Mouse (Mus musculus) large intestine, adult 2 months (tissue): ENCODE measurements around the gene Kdm1b. TPM values are rescaled to one million over a fixed set of nuclear protein-coding genes. Genes with fewer than 3 reads are reported as not detected.

Experiments used
- DNase-seq: peaks from one replicate; pipeline ENCODE4 v3.0.0-alpha.2; 2012; ENCODE audit warnings: low read depth, low spot score
- WGBS: fragments of 180-500 bp; shearing (Covaris S2); methylation state at CpG from one replicate; pipeline ENCODE4 v1.1.7; 2018; 5-methylcytosine and 5-hydroxymethylcytosine counted together
- polyA plus RNA-seq: library from polyadenylated mRNA; depleted of rRNA; stranded (reverse); fragments of >200 nt; gene quantifications from 2 replicates; pipeline ENCODE4 v1.2.3, GENCODE M21; 2012; rRNA removed

Gene Kdm1b
- polyA plus RNA-seq = 7.0 and 12.3 TPM in 2 replicates

DNA sequence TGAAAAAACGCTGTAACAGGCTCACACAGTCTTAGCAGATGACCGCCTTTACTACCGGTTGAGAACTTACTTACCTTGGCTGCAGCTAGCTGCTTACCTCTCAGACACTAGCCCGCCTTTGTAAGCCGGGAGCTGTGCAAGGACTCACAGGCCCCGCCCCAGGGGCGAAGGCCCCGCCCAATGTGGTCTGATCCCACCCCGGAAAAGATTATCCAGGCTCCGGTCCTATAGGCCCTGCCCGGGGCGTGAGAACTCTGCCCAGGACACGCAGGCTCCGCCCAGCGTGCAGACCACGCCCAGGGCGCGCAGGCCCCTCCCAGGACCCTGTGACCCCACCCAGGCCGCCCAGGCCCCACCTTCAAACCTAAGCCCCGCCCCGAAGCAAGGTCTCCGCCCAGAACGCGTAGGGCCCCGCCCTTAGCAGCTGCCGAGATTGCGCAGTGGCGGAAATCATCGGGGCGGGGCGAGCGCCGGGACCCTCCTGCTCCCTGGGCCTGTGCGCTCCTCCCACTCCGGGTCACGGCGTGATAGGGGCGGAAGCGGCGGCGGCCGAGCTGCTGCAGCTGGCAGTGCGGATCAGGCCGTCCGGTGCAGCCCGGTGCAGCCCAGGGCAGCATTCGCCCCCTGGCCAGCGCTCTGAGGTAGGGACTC, at the start of gene Kdm1b:
Gene Kdm1b (plus strand): TSS at position 470 of the 651 bp plus-strand sequence.
- DNase-seq = peak; percentile 95

DNA sequence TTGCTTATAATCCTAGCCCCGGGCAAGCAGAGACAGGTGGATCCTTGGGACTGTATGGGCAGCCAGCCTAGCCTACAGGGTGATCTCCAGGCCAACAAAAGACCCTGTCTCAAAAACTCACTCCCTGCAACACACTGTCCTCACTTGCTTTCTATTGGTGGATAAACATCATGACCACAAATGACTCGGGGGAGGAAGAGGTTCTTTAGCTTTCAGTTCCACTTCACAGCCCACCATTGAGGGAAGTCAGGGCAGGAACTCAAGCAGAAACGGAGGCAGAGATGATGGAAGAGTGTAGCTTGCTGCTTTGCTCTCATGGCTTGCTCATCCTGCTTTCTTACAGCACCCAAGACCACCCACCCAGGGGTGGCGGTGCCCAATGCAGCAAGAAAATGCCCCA, 45.9 kb upstream of the Kdm1b start:
- WGBS = 79% methylated on average over 4 of the region's 4 CpGs
- DNase-seq = no peak

More for the DNA sequence above, at the start of gene Kdm1b:
- WGBS = under 1% methylated on average over 48 of the region's 48 CpGs

DNA sequence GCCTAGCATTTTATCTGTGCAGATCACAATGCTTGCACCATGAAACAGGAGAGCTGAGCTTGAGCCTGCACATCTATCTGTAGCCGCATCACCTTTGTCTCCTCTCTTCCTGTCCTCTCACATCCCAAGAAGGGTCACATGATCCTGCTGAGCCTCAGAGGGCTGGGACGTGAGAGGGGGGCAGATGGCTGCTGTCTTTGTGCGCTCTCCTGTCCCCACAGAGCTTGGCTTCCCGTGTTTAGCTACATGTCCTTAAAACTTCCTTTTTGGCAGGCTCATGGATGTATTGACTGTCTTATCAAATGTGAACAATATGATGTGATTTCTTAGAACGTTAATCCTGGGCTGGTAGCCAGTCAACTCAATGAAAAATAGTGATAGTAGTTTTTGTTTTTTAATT, 43.8 kb upstream of the Kdm1b start:
- DNase-seq = no peak
- 46% methylated on average over 5 of the region's 5 CpGs for WGBS

DNA sequence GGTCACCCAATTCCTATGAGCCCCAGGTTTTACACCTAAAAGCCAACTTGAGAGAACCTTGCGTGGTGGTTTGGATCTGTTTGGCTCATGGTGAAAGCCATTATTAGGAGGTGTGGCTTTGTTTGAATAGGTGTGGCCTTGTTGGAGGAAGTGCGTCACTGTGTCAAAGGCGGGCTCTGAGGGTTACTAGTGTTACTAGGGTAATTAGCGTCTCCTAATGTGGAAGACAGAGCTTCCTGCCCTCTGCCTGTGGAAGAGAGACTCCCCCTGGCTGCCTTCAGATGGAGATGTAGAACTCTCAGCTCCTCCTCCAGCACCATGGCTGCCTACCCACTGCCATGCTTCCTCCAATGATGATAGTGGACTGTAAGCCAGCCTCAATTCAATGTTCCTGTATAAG, 41.7 kb upstream of the Kdm1b start:
- no peak for DNase-seq
- 52% methylated on average over 4 of the region's 4 CpGs for WGBS

DNA sequence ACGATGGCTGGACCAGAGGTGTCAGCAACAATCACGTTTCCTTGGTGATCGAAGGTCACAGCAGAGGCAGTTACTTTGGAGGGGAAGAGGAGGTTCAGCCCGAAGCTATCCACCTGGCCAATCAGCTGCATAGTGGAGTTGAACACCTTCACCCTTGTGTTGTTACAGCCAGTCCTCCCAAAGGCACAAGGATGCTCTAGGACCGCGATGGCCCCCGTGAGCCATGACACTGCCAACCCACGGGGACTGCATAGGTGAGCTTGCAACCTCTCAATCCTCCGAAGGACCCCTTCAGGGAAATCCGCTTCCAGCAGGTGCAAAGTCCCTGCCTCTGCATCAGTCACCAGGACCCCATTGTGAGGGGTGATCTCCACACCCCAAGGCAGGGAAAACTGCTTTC, 29.6 kb upstream of the Kdm1b start:
- DNase-seq = no peak
- WGBS = 76% methylated on average over 10 of the region's 10 CpGs

DNA sequence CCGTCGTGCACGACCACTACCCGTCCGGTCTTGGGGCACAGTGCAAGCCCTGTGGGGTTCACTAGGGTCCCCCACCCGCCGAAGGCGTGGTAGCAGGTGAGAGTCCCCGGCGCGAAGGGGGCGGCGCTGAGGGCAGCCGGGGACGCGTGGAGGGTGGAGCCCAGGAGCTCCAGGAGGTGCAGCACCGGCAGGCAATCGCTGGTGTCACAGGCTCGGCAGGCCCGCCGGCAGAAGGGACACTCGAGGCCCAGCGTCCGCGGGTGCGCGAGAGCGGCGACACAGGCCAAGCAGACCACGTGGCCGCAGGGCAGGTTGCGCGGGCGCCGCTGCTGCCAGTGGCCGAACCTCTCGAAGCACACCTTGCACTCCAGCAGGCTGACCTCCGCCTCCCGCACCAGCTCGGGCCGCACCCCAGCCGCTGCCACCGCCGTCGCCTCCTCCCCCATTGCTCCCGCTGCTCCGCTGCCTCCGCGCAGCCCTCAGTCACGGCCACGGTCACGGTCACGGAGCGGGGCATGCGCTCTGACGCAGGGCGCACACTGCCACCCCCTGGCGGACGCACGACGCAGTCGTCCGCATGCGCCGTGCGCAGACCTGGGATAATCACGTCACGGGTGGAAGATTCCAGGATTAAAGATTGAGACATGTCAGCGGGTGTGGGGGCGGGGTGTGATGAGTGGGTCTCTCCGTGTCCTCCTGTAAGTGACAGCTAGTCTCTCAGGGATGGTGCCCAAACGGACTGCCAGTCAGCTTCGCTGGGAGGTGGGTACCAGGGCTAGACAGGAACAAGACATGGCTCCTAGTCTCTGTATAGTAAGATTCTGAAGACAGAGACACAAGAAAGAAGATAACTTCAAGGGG, 28.7 kb upstream of the Kdm1b start, which contains the start of gene Nhlrc1:
Gene Nhlrc1 (minus strand): TSS at position 517 of the 861 bp plus-strand sequence.
- 3% methylated on average over 73 of the region's 73 CpGs for WGBS
- no peak for DNase-seq

DNA sequence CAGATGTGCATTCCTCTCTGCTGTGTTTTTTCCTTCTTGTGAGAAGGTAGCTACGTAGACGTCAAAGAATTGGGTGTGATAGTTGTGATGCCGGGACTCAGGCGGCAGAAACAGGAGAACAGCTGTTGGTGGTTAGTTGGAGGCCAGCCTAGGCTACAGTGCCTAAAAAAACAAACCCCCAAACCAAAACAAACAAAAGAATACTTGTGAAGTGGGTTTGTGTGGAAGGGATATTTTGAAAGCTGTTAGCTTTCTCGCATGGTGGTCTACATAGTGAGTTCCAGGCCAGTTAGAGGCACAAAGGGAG, 28.2 kb upstream of the Kdm1b start:
- DNase-seq = no peak
- 72% methylated on average over 5 of the region's 5 CpGs for WGBS

DNA sequence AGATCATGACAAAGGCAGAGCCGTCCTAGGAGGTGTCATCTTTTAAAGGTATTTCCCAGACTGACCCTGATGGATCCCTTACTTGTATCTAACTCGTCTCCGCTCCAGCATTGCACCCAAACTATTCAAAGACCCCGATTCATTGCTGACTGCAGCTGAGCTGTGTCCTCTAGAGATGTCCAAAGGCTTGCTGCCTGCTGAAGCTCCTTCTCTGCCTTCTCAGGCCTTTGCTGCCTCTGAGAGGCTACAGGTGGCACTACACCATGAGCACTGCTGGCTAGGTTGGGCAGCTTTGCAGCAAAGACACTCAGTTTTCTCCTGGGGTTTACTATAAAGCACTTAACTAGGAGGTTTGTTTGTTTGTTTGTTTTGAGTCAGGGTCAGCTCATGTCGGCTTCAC, 26.0 kb upstream of the Kdm1b start:
- no peak for DNase-seq
- WGBS = 42% methylated on average over 5 of the region's 5 CpGs

DNA sequence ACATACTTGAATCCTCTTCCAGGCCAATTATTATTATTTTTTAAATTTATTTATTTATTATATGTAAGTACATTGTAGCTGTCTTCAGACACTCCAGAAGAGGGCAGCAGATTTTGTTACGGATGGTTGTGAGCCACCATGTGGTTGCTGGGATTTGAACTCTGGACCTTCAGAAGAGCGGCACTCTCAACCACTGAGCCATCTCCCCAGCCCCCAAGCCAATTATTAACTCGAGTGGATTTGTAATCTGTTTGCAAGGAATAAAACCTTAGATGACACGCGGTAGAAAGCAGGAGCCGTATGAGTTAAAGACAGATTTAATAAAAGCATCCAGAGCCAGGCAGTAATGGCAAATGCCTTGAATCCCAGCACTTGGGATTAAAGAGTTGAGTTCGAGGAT, 23.5 kb upstream of the Kdm1b start:
- no peak for DNase-seq
- 51% methylated on average over 7 of the region's 7 CpGs for WGBS

DNA sequence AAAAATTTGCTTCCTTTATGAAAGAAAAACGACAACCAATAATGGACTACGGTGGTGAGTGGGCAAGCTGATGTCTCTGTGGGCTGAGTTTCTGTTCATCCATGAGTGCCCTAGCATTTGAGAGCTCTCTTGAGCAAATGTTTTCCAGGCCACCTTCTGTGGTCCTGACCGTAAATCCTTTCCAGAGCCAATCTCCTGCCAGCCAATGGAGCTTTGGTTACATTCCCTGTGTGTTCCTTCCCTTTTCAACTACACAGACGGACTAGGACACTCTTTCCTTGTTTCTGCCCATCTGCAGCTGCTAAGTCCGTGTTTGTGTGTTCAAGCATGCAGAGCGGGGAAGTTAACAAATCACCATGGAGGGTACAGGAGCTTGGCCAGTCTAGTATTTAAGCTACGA, 22.5 kb upstream of the Kdm1b start:
- no peak for DNase-seq
- WGBS = 73% methylated on average over 7 of the region's 7 CpGs

DNA sequence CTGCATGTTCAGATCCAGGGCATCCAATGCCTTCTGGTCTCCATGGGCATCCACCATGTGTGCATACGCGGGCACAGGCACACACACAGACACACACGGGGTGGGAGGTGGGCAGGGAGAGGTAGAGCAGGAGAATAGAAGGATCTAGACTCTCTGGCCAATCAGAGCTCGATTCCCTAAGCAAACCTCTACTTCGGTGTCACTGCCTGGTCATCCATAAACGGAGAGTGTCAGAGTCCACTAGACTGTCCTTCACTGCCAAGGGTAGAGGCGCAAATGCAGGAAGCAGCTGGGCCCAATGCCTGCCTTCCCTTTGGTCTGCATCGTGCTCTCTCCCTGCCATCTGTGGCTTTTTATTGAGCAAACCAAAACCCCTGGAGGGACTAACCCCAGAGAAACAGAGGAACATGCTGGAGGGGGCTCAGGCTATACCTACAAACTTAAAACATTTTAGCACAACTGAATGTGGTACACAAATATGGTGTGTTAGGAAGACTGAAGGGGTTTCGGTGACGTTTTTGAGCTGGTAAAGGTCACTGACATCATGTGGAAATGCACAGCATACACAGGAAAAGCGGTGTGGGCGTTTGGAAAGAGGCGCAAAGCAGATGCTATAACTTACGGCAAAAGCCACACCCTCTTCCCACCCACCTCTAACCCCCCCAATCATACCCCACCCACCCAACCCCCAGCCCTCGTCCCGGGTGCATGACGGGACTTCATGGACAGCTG, 12.8 kb upstream of the Kdm1b start:
- 88% methylated on average over 17 of the region's 17 CpGs for WGBS
- no peak for DNase-seq

DNA sequence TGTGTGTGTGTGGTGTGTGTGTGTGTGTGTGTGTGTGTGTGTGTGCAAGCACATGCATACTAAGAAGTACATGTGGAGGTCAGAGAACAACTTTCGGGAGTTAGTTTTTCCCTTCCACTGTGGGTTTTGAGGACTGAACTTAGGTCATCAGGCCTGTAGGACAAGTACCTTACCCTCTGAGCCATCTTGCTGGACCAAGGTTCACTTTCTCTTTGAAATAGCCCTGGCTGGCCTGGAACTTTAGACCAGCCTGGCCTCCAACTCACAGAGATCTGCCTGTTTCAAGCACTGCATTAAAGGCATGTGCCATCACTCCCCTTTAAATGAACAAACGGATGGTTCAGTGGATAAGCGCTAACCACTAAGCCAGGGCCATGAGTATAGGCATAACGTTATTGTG, 9.7 kb upstream of the Kdm1b start:
- no peak for DNase-seq
- WGBS = 90% methylated on average over 4 of the region's 4 CpGs

DNA sequence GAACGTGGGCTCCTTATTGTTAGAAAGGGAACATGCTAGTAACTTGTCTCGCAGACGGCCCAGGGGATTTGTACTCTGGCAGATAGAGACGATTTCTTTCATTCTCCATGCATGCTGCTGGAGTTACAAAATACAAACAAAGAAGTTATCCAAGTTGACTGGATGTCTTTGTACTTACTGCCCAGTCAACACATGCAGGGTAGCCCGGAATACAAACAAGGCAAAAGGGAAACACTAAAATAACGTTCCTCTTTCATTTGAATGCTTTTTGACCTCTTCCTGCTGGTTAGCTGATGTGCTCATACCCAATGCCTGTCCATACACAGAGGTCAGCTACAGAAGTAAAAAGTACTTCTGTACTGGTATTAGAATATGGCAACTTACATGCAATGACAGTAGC, 5.4 kb upstream of the Kdm1b start:
- DNase-seq = no peak
- WGBS = 87% methylated on average over 6 of the region's 6 CpGs

DNA sequence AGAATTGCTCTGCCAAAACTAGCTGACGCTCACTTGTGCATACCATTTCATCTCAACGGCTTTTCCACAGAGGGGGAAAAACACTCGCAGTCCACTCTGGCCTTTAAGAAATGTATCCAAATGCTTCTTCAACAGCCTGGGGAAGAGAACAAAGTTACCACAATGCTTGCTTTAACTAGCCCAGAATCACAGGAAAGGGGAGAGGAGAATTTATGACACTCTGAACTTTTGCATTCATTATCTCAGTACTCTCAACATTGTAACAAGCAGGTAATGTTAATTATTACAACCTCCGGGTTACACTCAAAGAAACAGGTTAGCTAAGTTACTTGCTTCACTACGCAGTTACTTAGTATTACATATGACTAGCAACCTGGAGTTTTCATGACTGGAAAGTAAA, 3.2 kb upstream of the Kdm1b start:
- WGBS = 58% methylated on average over 5 of the region's 5 CpGs
- no peak for DNase-seq

DNA sequence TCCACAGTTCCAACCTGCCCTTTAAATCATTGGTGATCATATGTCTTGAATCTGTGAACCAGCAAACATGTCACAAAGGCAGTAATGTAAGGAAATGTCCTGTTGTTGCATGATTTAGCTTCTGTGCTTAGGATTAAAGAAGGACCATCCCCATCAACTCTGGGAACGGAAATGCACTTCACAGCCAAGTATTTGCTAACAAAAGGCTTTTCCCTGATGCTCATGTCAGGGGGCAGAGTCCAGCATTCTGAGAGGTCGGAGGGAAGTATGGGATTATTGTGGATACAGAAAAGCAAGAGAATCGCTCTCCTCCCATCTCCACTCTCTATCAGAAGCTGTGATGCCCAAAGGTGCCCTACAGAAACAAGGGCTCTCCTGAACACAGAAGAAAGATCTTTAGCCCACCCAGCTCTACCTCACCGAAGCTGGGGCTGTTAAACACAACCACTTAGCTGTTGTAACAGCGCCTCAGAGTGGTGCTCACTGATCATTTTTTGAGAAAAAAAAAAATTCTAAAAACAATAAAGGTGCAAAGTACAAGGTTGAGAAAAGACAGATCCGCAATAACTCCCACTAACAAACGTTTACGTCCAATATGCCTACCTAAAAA, 1.2 kb upstream of the Kdm1b start:
- WGBS = 18% methylated on average over 8 of the region's 8 CpGs
- DNase-seq = no peak

DNA sequence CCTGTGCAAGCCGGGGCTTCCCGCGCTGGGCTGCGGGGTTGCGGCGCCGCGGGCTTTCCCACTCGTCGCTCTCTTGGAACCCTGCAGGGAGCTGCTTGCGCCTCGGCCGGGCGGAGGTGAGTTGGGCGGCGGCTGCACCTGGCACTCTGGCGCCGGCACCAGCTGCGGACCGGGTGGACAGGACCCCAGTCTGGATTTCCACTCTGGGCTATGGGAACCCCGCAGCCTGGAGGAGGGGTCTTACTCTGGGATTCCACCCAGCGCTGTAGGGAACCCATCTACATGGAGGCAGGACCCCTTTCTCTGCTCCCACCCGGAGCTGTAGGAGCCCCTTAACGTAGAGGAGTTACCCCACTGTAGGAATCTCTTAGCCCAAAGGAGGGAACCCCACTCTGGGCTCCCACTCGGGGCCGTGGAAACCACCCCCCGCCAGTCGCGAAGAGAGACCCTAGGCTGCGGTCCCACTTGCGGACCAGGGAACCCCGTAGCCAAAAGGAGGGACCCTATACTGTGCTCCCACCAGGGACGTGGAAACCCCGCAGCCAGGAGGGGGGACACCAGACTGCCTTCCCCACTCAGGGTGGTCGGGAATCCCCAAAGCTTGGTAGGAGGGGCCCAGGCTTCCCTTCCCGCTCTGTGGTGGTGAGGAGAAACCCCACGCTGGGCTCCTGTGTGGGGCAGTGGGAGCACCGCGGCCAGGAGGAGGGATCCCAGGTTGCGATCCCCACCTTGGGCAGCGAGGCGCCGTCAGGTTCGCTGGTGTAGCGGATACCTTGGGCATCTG, 726 bp downstream of the Kdm1b start:
- 2% methylated on average over 45 of the region's 45 CpGs for WGBS

DNA sequence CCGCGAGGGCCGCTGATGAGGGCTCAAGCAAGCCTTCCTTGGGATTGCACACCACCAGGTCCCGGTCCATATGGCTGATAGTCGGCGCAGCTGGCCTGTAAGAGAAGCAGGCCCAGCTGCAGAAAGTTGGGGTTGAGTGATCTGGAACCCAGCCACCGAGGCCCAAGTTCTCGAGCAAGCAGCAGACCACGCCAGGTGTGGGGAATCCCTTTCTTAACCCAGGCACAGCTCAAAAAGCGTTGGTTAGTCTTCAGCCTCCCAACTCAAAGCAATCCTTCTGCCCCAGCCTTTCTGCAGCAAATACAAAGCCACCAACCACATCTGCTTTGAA, 1.3 kb downstream of the Kdm1b start, which contains the start of gene Tpmt:
Gene Tpmt (minus strand): TSS at position 121 of the 331 bp plus-strand sequence.
- no peak for DNase-seq
- WGBS = 7% methylated on average over 10 of the region's 10 CpGs

More for the DNA sequence above, 726 bp downstream of the Kdm1b start:
- DNase-seq = no peak

DNA sequence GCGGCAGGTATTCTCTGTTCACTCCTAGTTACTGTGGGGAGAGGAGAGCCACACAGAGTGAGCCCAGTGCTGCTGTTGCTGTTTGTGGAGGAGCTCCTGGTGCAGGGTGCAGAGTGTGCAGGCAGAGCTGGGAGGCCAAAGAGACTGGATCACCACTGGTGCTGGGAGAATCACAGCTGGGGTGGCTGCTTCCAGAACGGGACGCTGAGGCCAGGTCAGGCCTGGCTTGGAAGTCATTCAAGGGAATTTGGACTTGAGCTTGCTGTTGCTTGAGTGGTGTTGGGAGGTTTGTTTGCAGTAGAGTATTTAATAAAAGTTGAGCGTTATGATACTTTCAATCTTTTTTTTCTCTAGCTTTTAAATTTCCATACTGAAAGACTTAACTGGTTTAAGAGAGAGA, 4.7 kb downstream of the Kdm1b start:
- no peak for DNase-seq
- 83% methylated on average over 4 of the region's 4 CpGs for WGBS

DNA sequence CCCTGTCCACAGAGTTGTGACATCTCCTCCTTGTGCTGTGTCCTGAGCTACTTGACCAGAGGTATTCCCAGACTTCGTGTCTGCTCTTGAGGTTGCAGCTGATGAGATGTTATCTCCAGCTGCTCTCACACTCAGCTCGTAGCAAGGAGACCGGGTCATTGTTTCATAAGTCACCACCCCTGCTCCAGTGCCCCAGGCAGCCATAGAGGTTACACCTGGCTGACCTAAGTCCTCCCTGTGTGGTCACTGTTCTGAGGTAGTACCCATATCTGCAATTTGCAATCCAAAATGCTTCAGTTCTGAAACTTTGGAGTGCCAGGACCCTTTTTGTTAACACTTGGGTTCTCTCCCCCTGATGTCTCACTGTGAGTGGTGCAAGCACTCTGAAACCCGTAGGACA, 6.7 kb downstream of the Kdm1b start:
- 84% methylated on average over 4 of the region's 4 CpGs for WGBS
- DNase-seq = no peak

DNA sequence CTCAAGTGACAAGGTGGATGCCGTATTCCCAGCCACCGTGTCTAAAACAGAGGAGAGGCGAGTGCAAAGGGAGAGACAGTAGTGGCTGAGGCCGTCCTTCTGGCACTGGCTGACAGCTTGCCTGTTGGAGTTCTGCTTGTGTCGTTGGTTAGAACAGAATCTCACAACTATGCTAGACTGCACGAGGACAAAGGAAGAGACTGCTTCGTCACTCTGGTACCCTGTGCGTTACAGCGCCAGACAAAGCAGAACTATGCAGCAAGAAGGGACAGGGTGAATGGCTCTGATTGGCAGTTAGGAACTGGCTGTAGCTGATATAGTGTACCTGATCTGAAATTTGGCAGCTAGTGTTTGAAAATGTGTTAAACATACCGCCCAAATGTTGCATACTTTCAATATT, 10.7 kb downstream of the Kdm1b start:
- 90% methylated on average over 10 of the region's 10 CpGs for WGBS
- DNase-seq = no peak
